Mouse (Mus musculus) telencephalon, adult 2 months (tissue): Measurements from ENCODE around the gene Ccl9.

Experiments
- DNase-seq: peaks from one replicate; pipeline ENCODE4 v3.0.0-alpha.2; 2011; ENCODE audit warnings: low read depth, low spot score

The Ccl9 gene

GRCm38 (mm10) chr11:83578186-83578760 is at the start of gene Ccl9:
Gene Ccl9 (minus strand): TSS chr11:83578636.
- DNase-seq = no peak

- DNase-seq = no peak
Observed at GRCm38 (mm10) chr11:83623586-83623985, 45.1 kb upstream of the Ccl9 start.

GRCm38 (mm10) chr11:83619037-83619436 is 40.6 kb upstream of the Ccl9 start:
- no peak for DNase-seq

- no peak for DNase-seq
Observed at GRCm38 (mm10) chr11:83618238-83618637, 39.8 kb upstream of the Ccl9 start.

GRCm38 (mm10) chr11:83616586-83616985 is 38.1 kb upstream of the Ccl9 start:
- DNase-seq = no peak

- no peak for DNase-seq
Observed at GRCm38 (mm10) chr11:83610900-83611299, 32.5 kb upstream of the Ccl9 start.

DNA sequence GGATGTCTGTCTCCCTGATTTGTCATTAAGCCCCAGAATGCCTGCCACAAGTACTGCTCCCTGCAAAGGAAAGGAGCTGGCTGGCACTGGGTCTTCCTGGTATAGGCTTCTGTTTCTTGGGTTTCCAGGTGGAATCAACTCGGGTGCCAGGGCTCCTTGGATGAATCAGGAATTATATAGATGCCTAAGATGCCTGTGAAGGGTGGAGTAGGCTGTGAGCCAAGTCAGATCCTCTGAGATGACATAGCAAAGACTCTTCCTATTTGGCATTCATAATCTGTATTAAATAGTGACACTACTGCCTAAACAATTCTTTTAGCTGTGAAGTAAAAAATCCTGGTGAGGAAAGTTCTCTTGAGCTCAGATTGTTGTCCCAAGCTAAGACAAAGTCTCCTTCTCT is 28.0 kb upstream of the Ccl9 start:
- DNase-seq = no peak

- no peak for DNase-seq
Observed at GRCm38 (mm10) chr11:83605535-83605934, 27.1 kb upstream of the Ccl9 start.

DNA sequence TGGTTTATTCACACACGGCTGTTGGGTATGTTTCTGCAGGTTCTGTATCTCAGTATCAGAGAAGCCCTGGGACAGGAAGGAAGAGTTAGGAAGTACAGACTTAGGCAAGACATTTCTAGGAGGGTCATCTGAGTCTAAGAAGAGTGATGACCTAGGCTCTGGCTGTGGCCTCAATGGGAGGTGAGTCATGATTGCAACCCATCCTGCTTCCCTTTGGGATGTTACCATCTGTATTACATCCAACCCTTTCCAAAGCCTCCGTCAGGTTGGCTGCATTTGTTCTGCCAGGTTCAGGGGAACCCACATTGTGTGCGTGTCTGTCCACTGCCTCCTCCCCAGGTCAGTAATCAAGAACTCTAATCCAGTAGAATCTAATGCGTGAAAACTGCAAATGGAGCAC is 26.3 kb upstream of the Ccl9 start:
- no peak for DNase-seq

- no peak for DNase-seq
Observed at GRCm38 (mm10) chr11:83603399-83603798, 25.0 kb upstream of the Ccl9 start.

DNA sequence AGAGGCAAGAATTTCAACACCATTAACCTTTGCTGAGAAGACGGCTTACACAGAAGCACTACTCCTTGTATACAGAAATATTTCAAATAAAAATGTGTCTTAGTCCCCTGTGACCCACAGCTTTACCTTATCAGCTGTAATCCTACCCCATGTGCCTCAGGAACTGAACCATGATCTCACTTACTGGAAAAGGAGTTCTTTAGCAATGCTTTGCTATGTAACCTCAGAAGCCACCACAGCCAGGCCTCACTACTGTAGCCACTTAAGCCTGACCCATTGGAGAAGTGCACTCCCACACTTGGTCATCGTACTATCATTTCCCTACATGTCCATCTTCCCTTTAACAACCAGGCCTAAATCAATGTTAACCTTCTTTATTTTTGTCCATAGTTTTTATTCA is 22.1 kb upstream of the Ccl9 start:
- DNase-seq = no peak

- no peak for DNase-seq
Observed at GRCm38 (mm10) chr11:83598991-83599390, 20.6 kb upstream of the Ccl9 start.

DNA sequence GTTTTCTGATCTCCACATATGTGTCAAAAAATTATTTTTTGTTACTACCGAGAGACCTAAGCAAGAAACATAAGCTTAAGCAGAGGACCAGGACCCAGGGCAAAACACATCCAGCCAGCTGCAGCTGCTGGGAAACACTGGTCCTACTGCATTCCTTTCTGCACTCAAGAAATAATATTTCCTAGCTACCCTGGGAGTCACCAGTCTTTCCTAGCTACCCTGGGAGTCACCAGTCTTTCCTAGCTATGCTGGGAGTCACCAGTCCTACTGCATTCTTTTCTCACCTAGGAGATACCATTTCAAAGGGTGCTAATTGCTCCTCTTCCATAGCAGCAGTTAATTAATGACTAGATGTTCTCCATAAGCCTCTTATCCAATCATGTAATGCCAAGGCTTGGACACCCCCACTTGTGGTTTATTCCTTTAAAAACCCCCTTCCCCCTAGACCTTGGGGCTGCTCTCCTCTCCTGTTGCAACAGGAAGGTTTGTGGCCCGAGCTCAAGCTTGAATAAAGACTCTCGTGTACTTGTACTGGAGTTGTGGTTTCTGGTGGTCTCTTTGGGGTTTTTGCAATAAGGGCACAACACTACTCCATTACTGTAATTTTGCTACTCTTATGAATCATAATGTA is 19.9 kb upstream of the Ccl9 start:
- no peak for DNase-seq

- DNase-seq = no peak
Observed at GRCm38 (mm10) chr11:83597796-83598195, 19.4 kb upstream of the Ccl9 start.

- DNase-seq = no peak
Observed at GRCm38 (mm10) chr11:83595669-83596455, 17.4 kb upstream of the Ccl9 start.

DNA sequence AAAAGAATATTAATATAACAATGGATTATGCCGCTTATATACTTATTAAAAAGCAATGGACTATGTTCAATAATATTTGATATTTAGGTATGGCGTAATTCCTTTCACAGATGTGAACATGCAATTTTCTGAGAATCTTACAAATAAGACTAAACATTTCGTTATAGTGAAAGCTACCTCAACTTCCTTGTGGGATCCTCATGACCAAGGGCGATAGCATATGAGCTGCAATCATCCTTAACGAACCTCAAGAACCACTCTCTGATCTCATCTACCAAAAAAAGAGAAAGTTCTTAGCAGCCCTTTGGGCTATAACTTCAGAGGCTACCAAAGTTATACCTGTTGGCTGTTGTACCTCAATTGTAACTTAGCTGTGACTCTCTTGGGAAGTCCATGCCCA is 15.0 kb upstream of the Ccl9 start:
- no peak for DNase-seq

GRCm38 (mm10) chr11:83592853-83593252 is 14.4 kb upstream of the Ccl9 start, which contains the start of gene Ccl6:
Gene Ccl6 (minus strand): TSS chr11:83593087.
- DNase-seq = no peak

- DNase-seq = no peak
Observed at GRCm38 (mm10) chr11:83584232-83584631, 5.8 kb upstream of the Ccl9 start.

GRCm38 (mm10) chr11:83583450-83583754 is 5.0 kb upstream of the Ccl9 start:
- DNase-seq = no peak

GRCm38 (mm10) chr11:83582626-83583449 is 4.4 kb upstream of the Ccl9 start:
- no peak for DNase-seq

DNA sequence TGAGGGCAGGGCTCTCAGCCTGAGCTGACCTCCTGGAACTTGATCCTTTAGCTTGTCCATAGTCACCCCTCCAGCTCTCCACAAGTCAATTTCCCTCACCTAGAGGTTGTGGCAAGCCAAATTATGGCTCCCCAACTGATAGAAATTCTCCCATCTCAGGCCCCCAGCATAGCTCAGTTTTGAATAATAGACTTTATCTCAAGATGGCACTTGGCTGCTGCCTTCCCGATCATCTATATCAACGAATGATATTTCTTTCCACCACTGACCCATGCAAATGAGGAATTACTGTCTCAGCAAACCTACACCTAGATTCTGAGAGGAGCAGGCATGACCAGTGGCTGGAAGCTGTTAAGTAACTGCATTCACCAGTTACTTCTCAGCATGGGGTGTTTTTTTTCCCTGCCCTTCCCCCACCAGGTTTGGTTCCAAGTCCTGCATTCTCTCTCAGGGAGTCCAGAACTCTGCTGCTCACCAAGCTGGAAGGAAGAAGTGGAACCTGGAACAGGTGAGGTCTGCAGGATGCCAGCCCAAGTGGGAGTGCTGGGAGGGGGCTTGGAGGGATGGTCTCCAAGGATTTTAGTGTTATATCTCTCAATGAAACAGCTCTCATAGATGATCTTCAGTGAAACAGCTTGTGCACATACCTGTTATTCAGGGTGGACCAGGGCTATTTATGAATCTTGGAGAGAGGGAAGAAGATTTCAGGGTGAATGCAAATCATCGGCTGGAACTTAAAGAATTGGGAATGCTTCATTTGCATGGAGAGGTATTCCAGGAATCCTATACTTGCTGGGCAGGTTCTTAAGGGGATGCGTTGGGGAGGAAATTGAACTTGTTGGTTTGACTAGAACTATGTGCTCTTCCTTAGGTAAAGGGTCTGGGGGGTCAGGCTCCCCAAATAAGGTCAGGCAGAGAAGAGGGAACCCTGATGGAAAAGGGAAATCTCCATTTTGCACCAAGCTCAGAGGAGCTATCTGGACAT is 3.5 kb upstream of the Ccl9 start:
- DNase-seq = no peak
